Mouse (Mus musculus) heart, adult 2 months (tissue): ENCODE measurements around the gene Ado.

ENCODE experiments used
- CTCF ChIP-seq: fragments of 200-600 bp; IDR thresholded peaks from 2 replicates; pipeline ENCODE4 v1.8.1; 2022; ENCODE audit warnings: antibody characterized with exemption, mild to moderate bottlenecking, moderate library complexity
- EP300 ChIP-seq: fragments of 200-500 bp; IDR thresholded peaks from 2 replicates; pipeline ENCODE4 v1.6.1; 2011; ENCODE audit warnings: low read depth, low read length, control low read depth; ENCODE audit not compliant: insufficient read depth
- POLR2A ChIP-seq: fragments of 200-500 bp; IDR thresholded peaks from 2 replicates; pipeline ENCODE4 v1.6.1; 2011; ENCODE audit warnings: mild to moderate bottlenecking, low read depth, low read length, control low read depth; ENCODE audit not compliant: insufficient read depth

DNA sequence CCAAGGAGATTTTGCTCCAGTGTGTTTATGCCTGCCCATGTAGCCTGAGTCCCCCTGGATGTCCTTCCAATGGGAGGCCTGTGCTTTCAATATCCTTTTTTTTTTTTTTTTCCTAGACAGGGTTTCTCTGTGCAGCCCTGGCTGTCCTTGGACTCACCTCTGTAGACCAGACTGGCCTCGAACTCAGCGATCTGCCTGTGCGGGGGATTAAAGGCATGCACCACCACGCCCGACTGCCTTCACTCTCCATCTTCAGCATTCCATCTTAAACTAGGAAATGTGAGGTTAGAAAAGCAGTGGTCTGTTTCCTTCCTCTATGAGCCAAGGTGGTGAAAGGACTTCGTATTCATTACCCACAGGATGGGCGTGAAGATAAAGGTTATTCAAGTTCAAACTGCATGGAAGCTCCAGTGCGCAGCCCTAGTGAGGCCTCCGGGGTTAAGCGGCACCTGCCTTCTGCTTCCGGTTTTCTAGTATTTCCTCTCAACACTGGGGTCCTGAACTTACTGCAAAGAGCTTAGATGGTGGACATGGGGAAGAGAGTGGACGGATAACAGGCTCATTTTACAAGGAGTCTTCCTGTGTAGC, 33.0 kb upstream of the Ado start:
- no peak for TF ChIP-seq CTCF
- no peak for TF ChIP-seq EP300
- no peak for TF ChIP-seq POLR2A
